Mouse (Mus musculus) cortical plate, adult 2 months (tissue): Measurements from ENCODE around the gene Hhex.

Source experiments
- CTCF ChIP-seq: fragments of 200-500 bp; IDR thresholded peaks from 2 replicates; pipeline ENCODE4 v1.5.1; 2011; ENCODE audit warnings: mild to moderate bottlenecking, control low read depth, low read length; ENCODE audit not compliant: insufficient read depth; ENCODE audit errors: extremely low read depth
- POLR2A ChIP-seq: fragments of 200-500 bp; IDR thresholded peaks from 2 replicates; pipeline ENCODE4 v1.6.1; 2011; ENCODE audit warnings: mild to moderate bottlenecking, low read length, control low read depth; ENCODE audit not compliant: insufficient read depth; ENCODE audit errors: extremely low read depth

- no peak for TF ChIP-seq CTCF
- TF ChIP-seq POLR2A = no peak
Measured at GRCm38 (mm10) chr19:37468841-37469566, 34.4 kb downstream of the Hhex start.
